ENCODE assay signal across 12 mouse cellular contexts in genomic region chr2:119520550-119520949, GRCm38 (mm10). TPM values are rescaled to one million over a fixed set of nuclear protein-coding genes. Genes with fewer than 3 reads are reported as not detected.
DNase-seq lines count a peak whose midpoint lies in the region; ATAC-seq and TF ChIP-seq lines count a peak whose summit lies in the region.
"Had no signal": no experiment of that assay in that cellular context is flagged by ENCODE, and none has a peak within 500 bp of the region (broad histone marks: within the 10 kb centered on the region; RNA-seq: fewer than 3 reads in every experiment).

No protein-coding gene starts in this region.

- no peak overlapping the region for H3K4me2 ChIP-seq in kidney, postnatal 0 days (ENCODE audit: low read length)

- intact Hi-C loops in left cerebral cortex, postnatal 14 days (cut with DNase I), result no loop called here

- TF ChIP-seq CTCF in kidney, postnatal 0 days (IDR thresholded peaks at IDR 0.05; ENCODE audit: low read depth), result peak; percentile 57

- H3K4me3 ChIP-seq in kidney, postnatal 0 days (replicated peaks; ENCODE audit: low read depth, low read length), result no peak overlapping the region

- no peak overlapping the region for H3K9ac ChIP-seq in kidney, postnatal 0 days (ENCODE audit: low read depth, low read length)
- H3K9ac ChIP-seq: liver, embryonic 14.5 days had no signal

- no peaks in the 10 kb centered on the region for H3K9me3 ChIP-seq in kidney, postnatal 0 days (replicated peaks; ENCODE audit: low read length)

- no peaks in the 10 kb centered on the region for H3K27me3 ChIP-seq in kidney, postnatal 0 days (ENCODE audit: insufficient read depth, low read length)

- H3K4me1 ChIP-seq in kidney, postnatal 0 days (replicated peaks; ENCODE audit: insufficient read depth, low read length), result no peaks in the 10 kb centered on the region

- no peak for ATAC-seq in kidney, postnatal 0 days (replicated peaks; ENCODE audit: low FRiP score, low read depth)
- ATAC-seq: inflammation-experienced regulatory T-cells, adult 6 months had no signal

- H3K36me3 ChIP-seq in kidney, postnatal 0 days (ENCODE audit: insufficient read depth, low read length), result no peaks in the 10 kb centered on the region

- no peak overlapping the region for H3K27ac ChIP-seq in kidney, postnatal 0 days
- H3K27ac ChIP-seq: liver, embryonic 14.5 days had no signal

- peak; percentile 2 for DNase-seq in cerebellum, adult 8-10 months
- DNase-seq in cerebellum, adult 11 months, result no peak
- DNase-seq in kidney, postnatal 0 days (ENCODE audit: low spot score), result peak; percentile 80
- no peak for DNase-seq in kidney, adult 8-10 months
- peak; percentile 53 for DNase-seq in MN1 (ENCODE audit: low spot score)
- DNase-seq in left cerebral cortex, postnatal 14 days (ENCODE audit: low spot score in 2 of 2), result peak; percentile 21 to 37
- DNase-seq in gastrocnemius, postnatal 10 days, result no peak
- DNase-seq in gastrocnemius, adult 18-20 months (ENCODE audit: low spot score), result no peak
- DNase-seq: B cell, adult 2 months; gastrocnemius, postnatal 25 days had no signal

- WGBS in kidney, postnatal 0 days, result 61% methylated on average over 7 of the region's 7 CpGs

RNA-seq across cellular contexts. Expression of gene Exd1, which starts 26.9 kb away (rescaled TPM):
- polyA plus RNA-seq in kidney, postnatal 0 days (2015; fragmentation: Nextera tagmentation; extraction: Ambion mirVana), result 0.29 and 0.47 TPM in 2 replicates
- total RNA-seq in left cerebral cortex, postnatal 14 days (2021), result 1 to 10 TPM in 1 of 2 experiments, under 1 TPM in 1; 0.95 to 1.3 TPM
- under 1 TPM; 0.14 to 0.20 TPM for total RNA-seq in gastrocnemius, postnatal 10 days (2021)
- total RNA-seq in gastrocnemius, adult 18-20 months (2021), result 1 to 10 TPM; 1.2 to 1.9 TPM

RNA-seq across cellular contexts. Expression of gene Chp1, which starts 26.9 kb away (rescaled TPM):
- polyA plus RNA-seq in kidney, postnatal 0 days (2015; fragmentation: Nextera tagmentation; extraction: Ambion mirVana), result 68.8 and 72.2 TPM in 2 replicates
- 100 to 1,000 TPM; 133 to 141 TPM for total RNA-seq in left cerebral cortex, postnatal 14 days (2021)
- 10 to 100 TPM; 55.8 to 57.9 TPM for total RNA-seq in gastrocnemius, postnatal 10 days (2021)
- 10 to 100 TPM; 75.7 to 78.6 TPM for total RNA-seq in gastrocnemius, adult 18-20 months (2021)

RNA-seq across cellular contexts. Expression of gene Ino80, which starts 43.1 kb away (rescaled TPM):
- polyA plus RNA-seq in kidney, postnatal 0 days (2015; fragmentation: Nextera tagmentation; extraction: Ambion mirVana), result 3.5 TPM in 2 replicates
- total RNA-seq in left cerebral cortex, postnatal 14 days (2021), result 10 to 100 TPM; 17.9 to 19.5 TPM
- 10 to 100 TPM; 12.6 to 16.5 TPM for total RNA-seq in gastrocnemius, postnatal 10 days (2021)
- 10 to 100 TPM; 11.2 to 12.1 TPM for total RNA-seq in gastrocnemius, adult 18-20 months (2021)

Comparison
In these comparisons a context has a peak if more than half of its experiments do, and no peak if none do; other contexts are left out.
1. DNase-seq: peak in cerebellum, adult 8-10 months (single experiment), kidney, postnatal 0 days (single experiment), MN1 (single experiment) and left cerebral cortex, postnatal 14 days (2 of 2); none in cerebellum, adult 11 months (single experiment), kidney, adult 8-10 months (0 of 2), gastrocnemius, postnatal 10 days (single experiment) and gastrocnemius, adult 18-20 months (single experiment).